Mouse (Mus musculus): ENCODE results near the gene Iqcn. TPM values are rescaled to one million over a fixed set of nuclear protein-coding genes. Genes with fewer than 3 reads are reported as not detected.
A peak's percentile ranks its signal among the peaks of the same experiment; 100 is the strongest.

Iqcn gene
- not detected in 2 replicates for polyA plus RNA-seq (2012; ENCODE audit: insufficient read depth, low replicate concordance)

DNA sequence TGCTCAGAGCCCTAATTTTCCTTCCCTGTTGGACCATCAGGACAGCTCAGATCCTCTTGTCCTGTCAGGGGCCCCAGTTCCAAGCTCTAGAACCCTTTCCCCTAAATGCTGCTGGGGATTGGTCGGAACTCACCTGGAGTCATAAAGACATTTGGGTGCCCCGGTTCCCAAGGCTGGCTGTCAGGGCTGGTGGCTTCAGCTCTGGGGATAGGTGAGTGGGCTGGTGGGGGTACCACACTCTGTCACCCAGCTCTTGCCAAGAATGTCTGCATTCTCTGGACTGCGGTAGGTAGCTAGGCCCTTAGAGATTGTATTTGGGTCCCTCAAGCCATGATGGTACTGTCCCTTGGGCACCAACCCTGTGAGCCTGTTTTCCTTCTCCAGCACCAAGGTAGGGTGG lies at the start of gene Iqcn:
TSS of gene Iqcn (plus strand) at position 171 of the 400 bp plus-strand sequence.
- H3K4me1 ChIP-seq: peaks cover 42% of the 10 kb centered on the region
- TF ChIP-seq FLI1 (IDR thresholded peaks at IDR 0.05; ENCODE audit: low read length): no peak
- no peak for TF ChIP-seq GATA1 (IDR thresholded peaks at IDR 0.05; ENCODE audit: borderline replicate concordance, low read length)
- peak within 1 kb of the TSS; percentile 62 for H3K4me3 ChIP-seq (replicated peaks)
- peaks cover 4% of the 10 kb centered on the region; the same call in 1 of the 2 replicates for H3K9me3 ChIP-seq
- peaks cover 14% of the 10 kb centered on the region for H3K27me3 ChIP-seq (replicated peaks)
- H3K36me3 ChIP-seq (replicated peaks; ENCODE audit: low read length): peaks cover 11% of the 10 kb centered on the region

DNA sequence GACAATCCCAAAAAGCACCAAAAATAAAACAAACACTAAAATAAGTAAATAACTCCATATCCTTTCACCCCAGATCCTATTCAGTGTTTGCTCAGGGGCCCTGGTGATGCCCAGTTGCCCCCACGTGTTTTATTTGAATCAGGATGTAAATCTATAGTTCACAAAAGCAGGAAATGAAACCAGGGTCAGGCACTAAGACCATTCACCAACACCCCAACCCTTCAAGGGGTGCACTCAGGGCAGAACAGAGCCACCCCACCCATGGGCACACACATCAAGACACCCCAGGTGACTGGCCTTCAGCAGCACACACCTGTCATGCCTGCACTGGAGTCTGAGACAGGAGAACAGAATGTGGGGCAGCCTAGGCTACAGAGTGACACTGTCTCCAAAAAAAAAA lies 49.1 kb upstream of the Iqcn start:
- no peaks in the 10 kb centered on the region for H3K27me3 ChIP-seq (replicated peaks)
- H3K4me1 ChIP-seq: peaks cover 68% of the 10 kb centered on the region
- no peak overlapping the region for H3K4me3 ChIP-seq (replicated peaks)
- TF ChIP-seq FLI1 (IDR thresholded peaks at IDR 0.05; ENCODE audit: low read length) (no peak), GATA1 (IDR thresholded peaks at IDR 0.05; ENCODE audit: borderline replicate concordance, low read length) (no peak)
- peaks cover 87% of the 10 kb centered on the region for H3K36me3 ChIP-seq (replicated peaks; ENCODE audit: low read length)
- no peaks in the 10 kb centered on the region for H3K9me3 ChIP-seq

DNA sequence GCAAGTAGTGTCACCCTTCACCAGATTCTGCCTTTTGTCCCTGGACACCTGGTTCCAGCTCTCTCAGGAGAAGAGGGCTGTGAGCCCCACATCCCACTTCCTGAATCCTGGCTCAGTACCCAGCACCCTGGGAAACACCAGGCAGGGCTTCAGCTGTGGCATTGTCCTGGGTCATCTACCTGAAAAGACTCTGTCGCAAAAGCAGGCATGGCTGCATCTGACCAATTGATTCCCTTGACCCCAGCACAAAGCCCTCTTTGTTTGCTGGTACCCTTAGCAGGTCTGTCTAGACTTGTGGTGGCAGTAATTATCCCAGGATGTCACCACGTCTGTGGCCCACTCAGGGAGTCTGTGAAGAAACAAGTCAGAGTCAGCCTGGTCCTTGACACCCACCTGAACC lies 47.8 kb upstream of the Iqcn start:
- Histone ChIP-seq H3K4me3 (replicated peaks) (no peak overlapping the region), H3K36me3 (replicated peaks; ENCODE audit: low read length) (peaks cover 74% of the 10 kb centered on the region), H3K27me3 (replicated peaks) (no peaks in the 10 kb centered on the region), H3K4me1 (peaks cover 63% of the 10 kb centered on the region), H3K9me3 (no peaks in the 10 kb centered on the region)
- no peak for TF ChIP-seq GATA1 (IDR thresholded peaks at IDR 0.05; ENCODE audit: borderline replicate concordance, low read length)
- no peak for TF ChIP-seq FLI1 (IDR thresholded peaks at IDR 0.05; ENCODE audit: low read length)

- peaks cover 61% of the 10 kb centered on the region for H3K4me1 ChIP-seq
- no peaks in the 10 kb centered on the region for H3K27me3 ChIP-seq (replicated peaks)
- no peaks in the 10 kb centered on the region for H3K9me3 ChIP-seq
- TF ChIP-seq FLI1 (IDR thresholded peaks at IDR 0.05; ENCODE audit: low read length) (no peak), GATA1 (IDR thresholded peaks at IDR 0.05; ENCODE audit: borderline replicate concordance, low read length) (no peak)
- no peak overlapping the region for H3K4me3 ChIP-seq (replicated peaks)
- H3K36me3 ChIP-seq (replicated peaks; ENCODE audit: low read length): peaks cover 66% of the 10 kb centered on the region
Measured at GRCm38 (mm10) chr8:70656193-70656790, 47.0 kb upstream of the Iqcn start.

- Histone ChIP-seq H3K36me3 (replicated peaks; ENCODE audit: low read length) (peaks cover 56% of the 10 kb centered on the region), H3K4me3 (replicated peaks) (no peak overlapping the region), H3K9me3 (no peaks in the 10 kb centered on the region), H3K4me1 (peaks cover 60% of the 10 kb centered on the region), H3K27me3 (replicated peaks) (no peaks in the 10 kb centered on the region)
- no peak for TF ChIP-seq GATA1 (IDR thresholded peaks at IDR 0.05; ENCODE audit: borderline replicate concordance, low read length)
- no peak for TF ChIP-seq FLI1 (IDR thresholded peaks at IDR 0.05; ENCODE audit: low read length)
Measured at GRCm38 (mm10) chr8:70657214-70657613, 46.0 kb upstream of the Iqcn start.

GRCm38 (mm10) chr8:70657739-70658138 lies 45.5 kb upstream of the Iqcn start:
- Histone ChIP-seq H3K4me3 (replicated peaks) (peak overlapping the region; percentile 16), H3K4me1 (peaks cover 56% of the 10 kb centered on the region), H3K9me3 (no peaks in the 10 kb centered on the region), H3K36me3 (replicated peaks; ENCODE audit: low read length) (peaks cover 51% of the 10 kb centered on the region), H3K27me3 (replicated peaks) (no peaks in the 10 kb centered on the region)
- TF ChIP-seq GATA1 (IDR thresholded peaks at IDR 0.05; ENCODE audit: borderline replicate concordance, low read length): no peak
- TF ChIP-seq FLI1 (IDR thresholded peaks at IDR 0.05; ENCODE audit: low read length): no peak

- TF ChIP-seq FLI1 (IDR thresholded peaks at IDR 0.05; ENCODE audit: low read length) (no peak), GATA1 (IDR thresholded peaks at IDR 0.05; ENCODE audit: borderline replicate concordance, low read length) (no peak)
- no peaks in the 10 kb centered on the region for H3K9me3 ChIP-seq
- H3K27me3 ChIP-seq (replicated peaks): no peaks in the 10 kb centered on the region
- H3K4me1 ChIP-seq: peaks cover 53% of the 10 kb centered on the region
- peaks cover 42% of the 10 kb centered on the region for H3K36me3 ChIP-seq (replicated peaks; ENCODE audit: low read length)
- H3K4me3 ChIP-seq (replicated peaks): peak overlapping the region; percentile 99
Measured at GRCm38 (mm10) chr8:70658897-70659603, 44.2 kb upstream of the Iqcn start.

DNA sequence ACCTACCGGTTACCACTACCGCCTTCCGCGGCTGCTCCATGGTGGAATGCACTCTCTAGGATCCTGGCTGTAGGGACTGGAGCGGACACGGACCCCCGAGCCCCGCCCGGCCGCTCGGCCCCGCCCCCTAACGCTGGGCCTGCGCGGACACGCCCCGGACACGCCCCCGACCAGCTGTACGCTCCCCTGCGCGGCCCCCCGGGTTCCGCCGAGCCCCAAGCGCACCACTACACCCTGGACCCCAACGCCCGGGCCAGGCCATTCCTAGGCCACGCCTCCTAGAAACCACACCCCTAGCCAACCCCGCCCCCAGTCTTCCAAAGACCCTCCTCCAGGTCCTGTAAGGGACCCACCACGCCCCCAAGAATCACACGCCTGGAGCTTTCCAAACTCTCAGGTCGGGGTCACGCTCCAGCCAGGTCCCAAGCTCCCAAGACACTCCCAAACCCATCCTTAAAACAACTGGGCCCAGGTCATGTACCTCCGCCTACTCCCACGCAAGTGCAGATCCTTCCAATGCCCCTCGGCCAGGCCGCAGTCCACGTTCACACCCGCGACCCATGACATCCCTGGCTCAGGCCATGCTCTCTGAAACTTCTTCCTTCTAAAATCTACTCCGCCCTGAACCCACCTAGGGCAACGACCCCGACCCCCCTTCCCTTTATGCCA lies 43.5 kb upstream of the Iqcn start:
- Histone ChIP-seq H3K9me3 (no peaks in the 10 kb centered on the region), H3K4me3 (replicated peaks) (peak overlapping the region; percentile 99), H3K36me3 (replicated peaks; ENCODE audit: low read length) (peaks cover 35% of the 10 kb centered on the region), H3K27me3 (replicated peaks) (no peaks in the 10 kb centered on the region), H3K4me1 (peaks cover 47% of the 10 kb centered on the region)
- TF ChIP-seq GATA1 (IDR thresholded peaks at IDR 0.05; ENCODE audit: borderline replicate concordance, low read length) (no peak), FLI1 (IDR thresholded peaks at IDR 0.05; ENCODE audit: low read length) (no peak)

DNA sequence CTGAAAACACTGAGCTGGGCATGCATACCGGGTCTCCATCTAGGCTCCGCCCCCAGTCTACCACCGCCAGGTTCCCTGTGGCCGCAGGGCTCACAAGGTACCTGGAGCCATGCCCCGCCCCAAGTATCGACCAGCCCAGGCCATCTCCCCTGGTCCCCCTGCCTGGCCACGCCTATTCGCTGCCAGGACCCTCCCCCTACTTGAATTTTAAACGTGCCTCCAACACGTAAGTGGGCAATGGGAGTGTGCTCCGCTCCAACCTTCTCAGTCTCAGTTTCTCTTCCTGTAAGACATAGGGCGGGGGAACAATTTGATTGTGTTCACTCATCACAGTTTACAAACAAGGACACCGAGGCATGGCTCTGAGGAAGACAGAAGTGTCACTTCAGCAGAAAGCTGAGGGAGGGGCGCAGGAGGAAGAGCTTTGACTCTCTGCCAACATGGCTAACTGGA lies 43.0 kb upstream of the Iqcn start, which contains the start of gene Pgpep1:
TSS of gene Pgpep1 (minus strand) at position 116 of the 453 bp plus-strand sequence.
- H3K27me3 ChIP-seq (replicated peaks): no peaks in the 10 kb centered on the region
- H3K4me1 ChIP-seq: peaks cover 44% of the 10 kb centered on the region
- peak within 1 kb of the TSS; percentile 99 for H3K4me3 ChIP-seq (replicated peaks)
- TF ChIP-seq GATA1 (IDR thresholded peaks at IDR 0.05; ENCODE audit: borderline replicate concordance, low read length) (no peak), FLI1 (IDR thresholded peaks at IDR 0.05; ENCODE audit: low read length) (no peak)
- no peaks in the 10 kb centered on the region for H3K9me3 ChIP-seq
- H3K36me3 ChIP-seq (replicated peaks; ENCODE audit: low read length): peaks cover 29% of the 10 kb centered on the region
